Mouse (Mus musculus): ENCODE results near the gene Atg7.
A peak's percentile ranks its signal among the peaks of the same experiment; 100 is the strongest.

Gene Atg7

DNA sequence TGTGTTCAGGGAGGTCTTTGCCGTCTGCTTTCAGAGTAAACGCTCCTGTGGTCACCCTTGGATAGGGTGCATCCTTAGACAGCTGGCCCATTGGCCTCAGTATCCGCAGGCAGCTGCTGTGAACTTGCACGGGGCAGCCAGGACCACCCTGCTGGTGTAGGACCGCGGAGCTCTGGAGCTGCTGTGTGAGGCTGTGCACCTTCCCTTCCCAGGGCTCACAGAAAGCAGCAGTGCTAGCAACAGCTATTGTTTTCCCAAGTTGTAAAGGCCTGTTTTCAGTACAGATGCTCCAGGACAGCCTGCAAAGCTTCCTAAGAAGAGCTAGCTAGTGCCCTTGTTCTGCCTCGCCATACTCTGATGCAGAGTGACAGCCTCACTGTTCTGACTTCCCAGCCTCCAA, 208.8 kb downstream of the Atg7 start:
- DNase-seq (ENCODE audit: extremely low read depth, low read depth), result no peak

DNA sequence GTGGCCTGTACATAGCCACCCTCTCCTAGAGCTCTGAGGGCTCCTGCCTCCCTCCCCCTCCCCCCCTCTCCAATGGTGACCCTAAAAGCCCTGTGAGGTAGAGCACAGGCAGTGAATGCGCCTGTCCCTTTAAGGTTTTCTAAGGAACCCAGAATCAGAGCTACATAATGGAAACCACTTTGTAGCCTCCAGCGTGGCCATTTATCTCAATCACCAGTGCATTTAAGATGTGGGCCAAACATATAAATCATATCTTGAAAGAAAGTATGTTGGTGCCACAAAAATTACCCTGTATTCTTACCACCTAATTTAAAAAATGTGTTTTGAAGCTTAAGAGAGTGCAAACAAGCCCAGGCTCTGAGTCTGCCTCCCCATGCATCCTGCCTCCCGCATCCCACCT, 209.8 kb downstream of the Atg7 start:
- no peak for DNase-seq (ENCODE audit: extremely low read depth, low read depth)

GRCm38 (mm10) chr6:114854368-114854767, 211.5 kb downstream of the Atg7 start:
- DNase-seq (ENCODE audit: extremely low read depth, low read depth), result no peak

DNA sequence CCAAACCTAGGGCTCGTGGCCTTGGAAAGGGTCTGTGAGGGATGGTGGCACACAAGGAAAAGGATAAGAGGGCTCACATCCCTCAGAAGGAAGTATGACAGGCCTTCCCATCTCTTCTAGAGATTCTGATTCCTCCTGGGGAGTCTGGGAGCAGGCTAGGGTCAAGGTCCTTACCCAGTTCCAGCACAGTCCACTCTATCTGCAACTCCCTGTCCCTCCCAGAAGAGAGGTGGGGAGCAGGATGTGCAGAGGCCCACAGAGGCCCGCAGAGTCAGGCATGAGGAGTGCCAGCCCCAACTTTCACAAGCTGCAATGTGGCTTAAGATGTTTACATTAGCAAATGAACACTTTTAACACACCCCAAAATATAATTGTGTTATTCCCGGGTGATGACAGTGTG, 212.7 kb downstream of the Atg7 start:
- no peak for DNase-seq (ENCODE audit: extremely low read depth, low read depth)

DNA sequence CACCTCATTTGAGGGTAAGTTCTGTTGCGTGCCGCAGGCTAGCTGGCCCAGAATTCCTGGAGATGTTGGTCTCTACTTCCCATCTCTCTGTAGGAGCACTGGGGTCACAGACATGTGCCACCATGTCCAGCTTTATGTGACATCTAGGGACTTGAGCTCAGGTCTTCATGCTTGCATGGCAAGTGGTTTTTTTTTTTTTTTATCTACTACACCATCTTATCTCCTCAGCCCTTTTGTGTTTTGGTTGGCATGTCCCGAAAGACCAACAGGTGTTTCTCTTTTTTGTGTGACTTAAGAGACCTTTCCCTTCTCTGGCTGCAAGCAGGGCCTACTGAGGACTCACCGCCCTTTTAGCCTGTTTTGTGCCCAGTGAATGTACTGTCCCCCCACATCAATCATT, 213.6 kb downstream of the Atg7 start:
- DNase-seq (ENCODE audit: extremely low read depth, low read depth), result no peak

DNA sequence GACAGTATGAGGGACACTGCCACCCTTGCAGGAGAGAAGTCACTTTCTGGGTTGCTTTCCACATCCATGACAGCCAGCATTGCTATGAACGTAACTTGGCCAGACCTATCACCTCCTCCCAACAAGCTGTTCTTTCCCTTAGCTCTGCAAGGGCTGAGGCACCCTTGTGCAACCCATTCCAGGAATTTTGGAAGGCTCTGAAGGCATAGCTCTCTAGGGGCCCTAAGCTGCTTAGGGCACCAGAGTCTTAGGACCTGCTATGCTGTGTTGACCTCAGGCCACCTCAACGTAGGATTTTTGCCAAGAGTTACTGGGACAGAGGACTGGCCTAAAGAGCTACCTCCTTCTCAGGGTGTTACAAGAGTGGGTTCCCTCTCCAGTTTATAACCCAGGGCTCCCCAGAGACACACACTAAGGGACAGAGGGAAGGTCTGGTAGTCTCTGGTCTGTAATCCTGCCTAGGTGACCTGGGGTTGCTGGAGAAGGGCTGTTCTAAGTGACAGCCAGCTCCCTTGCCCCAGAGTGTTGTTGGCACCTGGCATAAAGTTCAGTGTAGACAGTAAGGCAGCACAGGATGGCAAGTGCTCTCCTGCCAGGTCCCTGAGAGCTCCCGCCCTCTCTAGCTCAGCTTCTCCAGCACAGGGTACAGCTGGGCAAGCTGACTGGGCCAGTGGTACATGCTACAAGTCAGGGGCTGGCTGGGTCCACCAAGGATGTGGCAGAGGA, 215.3 kb downstream of the Atg7 start:
- DNase-seq (ENCODE audit: extremely low read depth, low read depth), result no peak

DNA sequence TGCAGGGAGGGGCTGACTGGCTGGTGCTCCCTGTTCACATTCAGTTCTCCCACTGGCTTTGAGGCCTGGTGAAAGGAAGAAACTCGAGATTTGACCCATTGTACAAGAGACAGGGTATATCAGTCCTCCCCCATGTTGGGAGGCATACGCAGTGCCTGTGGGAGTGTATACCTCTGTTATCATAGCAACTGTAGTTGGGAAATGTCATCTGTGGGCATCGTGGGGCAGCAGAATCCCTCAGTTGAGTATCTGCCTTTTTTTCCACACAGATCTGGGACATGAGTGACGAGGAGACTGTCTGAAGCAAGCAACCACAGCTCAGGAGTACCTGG, 215.8 kb downstream of the Atg7 start:
- no peak for DNase-seq (ENCODE audit: extremely low read depth, low read depth)

DNA sequence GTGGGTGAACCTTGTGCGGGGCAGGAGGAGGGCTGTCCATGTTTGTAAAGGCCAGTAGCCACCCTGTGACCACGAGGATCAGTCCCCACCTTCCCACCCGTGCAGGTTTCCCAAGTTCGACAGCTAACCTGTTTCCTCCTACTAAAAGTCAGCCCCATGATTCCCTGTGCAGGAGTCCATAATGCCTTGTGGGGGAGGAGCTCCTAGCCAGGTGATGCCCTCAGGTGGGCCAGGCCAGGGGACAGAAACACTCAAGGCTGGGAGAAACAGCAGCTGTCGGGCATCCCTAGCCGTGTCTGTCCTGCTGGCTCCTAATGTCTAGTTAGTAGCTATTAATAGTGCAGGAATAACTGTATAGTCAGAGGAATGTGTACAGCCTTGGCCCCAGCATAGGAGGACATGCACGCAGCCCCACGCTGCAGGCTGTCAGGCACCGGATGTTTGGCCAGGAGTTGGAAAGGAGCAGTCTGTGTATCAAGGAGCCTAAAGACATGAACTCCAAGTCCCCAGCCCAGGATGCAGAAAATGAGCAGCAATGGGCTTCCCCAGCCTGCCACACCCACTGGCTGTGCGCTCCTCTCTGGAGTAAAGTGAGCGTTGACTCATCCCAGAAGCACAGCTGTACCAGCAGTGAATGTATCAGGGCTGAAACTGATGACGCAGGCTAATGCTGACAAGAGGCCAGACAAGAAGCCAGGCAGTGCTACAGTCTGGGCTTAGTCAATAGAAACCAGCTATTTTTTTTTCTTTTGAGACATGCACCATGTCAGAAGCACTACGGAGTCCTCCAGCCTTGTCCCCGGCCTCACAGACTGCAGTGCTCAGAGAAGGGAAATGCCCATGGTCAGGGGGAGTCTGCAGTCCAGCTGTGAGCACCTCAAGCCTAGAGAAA, 218.0 kb downstream of the Atg7 start:
- no peak for DNase-seq (ENCODE audit: extremely low read depth, low read depth)

DNA sequence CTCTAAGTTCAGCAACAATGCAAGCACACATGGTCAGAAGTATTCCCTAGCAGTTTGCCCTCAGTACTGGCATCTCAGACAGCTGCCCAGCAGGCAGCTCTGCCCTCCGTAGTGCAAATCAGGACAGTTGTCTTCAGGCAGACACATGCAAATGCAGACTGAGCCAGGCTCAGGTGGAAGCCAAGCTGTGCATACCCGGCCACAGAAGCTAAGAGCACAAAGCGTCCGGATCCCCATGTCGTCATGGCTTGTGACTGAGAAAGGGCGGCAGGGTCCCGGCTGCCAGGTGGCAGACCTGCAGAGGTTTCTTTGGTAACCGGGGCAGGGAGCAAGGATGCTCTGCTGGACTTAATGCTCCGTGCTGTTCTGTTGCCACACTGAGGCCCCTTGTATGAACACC, 218.7 kb downstream of the Atg7 start:
- DNase-seq (ENCODE audit: extremely low read depth, low read depth), result no peak

- DNase-seq (ENCODE audit: extremely low read depth, low read depth), result no peak
Measured at GRCm38 (mm10) chr6:114862046-114862445, 219.1 kb downstream of the Atg7 start.

DNA sequence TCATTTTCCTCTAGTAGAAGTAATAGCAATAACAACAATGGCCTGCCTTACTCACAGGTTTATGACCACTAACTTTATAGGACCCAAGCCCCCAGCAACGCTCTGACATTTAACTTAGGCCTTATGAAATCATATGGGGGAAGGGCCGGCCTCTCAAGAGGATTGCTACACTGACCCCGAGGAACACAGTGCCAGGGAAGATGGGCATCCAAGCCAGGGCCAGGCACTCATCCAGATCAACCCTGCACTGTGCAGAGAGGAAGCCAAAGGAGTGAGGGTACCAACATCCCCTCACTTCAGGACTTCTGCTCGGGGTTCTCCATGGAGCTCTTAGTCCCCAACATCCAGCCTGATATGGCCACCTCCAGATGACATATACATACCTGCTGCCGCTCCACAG, 220.6 kb downstream of the Atg7 start:
- DNase-seq (ENCODE audit: extremely low read depth, low read depth), result no peak

DNA sequence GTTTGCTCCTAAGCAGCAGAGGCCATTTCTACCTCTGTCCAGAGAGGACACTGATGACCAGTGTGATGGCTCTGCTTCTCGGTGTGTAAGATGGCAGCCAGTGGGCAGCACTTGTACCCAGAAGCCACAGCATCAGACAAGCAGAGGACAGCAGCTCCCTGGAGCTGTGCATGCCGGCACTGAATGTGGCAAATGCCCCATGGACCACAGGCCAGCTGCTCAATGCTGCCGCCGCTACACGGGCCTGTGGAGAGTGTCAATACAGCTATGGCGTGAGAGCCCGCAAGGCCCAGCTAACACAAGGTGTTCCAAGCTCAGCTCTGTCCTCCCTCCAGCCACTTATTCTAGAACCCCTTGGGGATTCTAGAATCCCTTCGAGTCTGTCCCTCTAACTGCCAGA, 221.5 kb downstream of the Atg7 start:
- DNase-seq (ENCODE audit: extremely low read depth, low read depth), result no peak

DNA sequence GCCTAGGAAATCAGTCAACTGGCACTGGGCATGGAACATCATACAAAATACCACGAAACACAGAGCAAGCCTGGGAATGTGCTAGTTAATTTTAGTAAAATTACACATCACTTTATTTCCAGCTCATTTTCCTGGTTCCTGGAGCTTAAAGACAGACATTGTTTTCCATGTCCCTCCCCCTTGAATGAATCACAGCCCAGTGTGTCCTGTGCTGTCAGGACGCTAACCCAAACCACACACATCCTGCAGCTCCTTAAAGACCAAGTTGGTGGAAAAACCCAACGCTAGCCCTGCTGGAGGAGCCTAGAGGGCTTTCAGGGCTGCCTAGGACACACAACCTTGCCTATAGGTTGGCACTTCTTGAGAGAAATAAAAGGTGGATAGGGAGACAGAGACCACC, 223.2 kb downstream of the Atg7 start:
- DNase-seq (ENCODE audit: extremely low read depth, low read depth), result no peak

GRCm38 (mm10) chr6:114866619-114867018, 223.7 kb downstream of the Atg7 start:
- DNase-seq (ENCODE audit: extremely low read depth, low read depth), result no peak

DNA sequence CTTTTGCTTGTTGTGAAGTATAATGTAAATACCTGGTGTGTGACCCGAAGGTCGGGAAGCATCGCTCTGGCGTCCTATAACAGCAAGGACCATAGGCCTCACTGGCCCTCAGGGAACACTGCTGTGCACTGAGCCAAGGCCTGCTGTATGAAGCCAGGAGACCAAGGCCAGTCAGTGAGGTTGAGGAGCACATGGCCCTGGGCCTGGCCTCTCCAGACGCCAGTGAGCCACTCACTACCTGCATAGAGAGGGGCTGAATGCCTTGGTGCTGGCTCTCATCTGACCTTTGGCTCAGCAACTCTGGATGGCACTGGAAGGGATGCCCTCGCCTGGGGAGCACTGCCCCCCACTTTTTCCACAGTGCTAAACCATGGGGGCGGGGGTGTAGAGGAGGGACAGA, 225.8 kb downstream of the Atg7 start:
- DNase-seq (ENCODE audit: extremely low read depth, low read depth), result no peak

DNA sequence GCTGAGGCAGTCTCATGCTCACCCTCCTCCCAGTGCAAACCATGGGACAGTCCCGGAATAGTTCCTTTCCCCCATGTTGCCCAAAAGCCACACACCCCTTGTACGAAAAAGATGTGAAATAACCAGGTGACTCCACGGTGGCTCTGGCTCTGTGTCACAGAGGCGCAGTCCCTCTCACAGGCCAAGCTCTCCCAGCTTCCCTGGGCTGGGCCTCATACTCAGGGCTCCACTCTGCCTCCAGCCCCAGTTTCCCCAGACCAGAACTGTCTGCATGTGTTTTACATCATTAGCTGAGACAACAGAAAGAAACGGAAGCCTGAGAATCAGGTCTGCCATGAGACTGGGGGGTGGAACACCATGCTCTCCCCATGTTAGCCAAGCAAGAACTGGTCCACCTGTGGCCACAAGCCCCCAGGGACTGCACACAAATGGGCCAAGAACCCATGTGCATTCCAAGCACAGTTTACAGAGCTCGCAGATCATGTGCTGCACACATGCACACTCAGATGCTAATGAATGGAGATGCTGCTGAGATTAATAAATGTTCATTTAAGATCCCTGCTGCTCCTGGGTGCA, 226.7 kb downstream of the Atg7 start:
- DNase-seq (ENCODE audit: extremely low read depth, low read depth), result no peak

- DNase-seq (ENCODE audit: extremely low read depth, low read depth), result no peak
Measured at GRCm38 (mm10) chr6:114871010-114871660, 228.2 kb downstream of the Atg7 start.

DNA sequence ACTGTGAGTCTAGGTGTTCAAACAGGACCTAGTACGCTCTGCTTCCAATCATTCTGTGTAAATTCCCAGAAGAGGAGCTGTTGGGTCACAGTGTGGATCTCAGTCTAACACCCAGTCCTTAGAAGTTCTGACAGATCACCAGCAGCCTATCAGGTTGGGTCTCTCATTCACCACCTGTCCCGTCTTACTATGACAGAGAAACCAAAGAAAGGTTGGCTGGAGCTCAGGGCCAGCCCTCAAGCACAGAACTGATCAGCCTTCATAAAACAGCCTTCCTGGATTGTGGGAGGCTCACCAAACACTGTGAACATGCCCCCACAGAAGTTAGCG, 230.9 kb downstream of the Atg7 start:
- DNase-seq (ENCODE audit: extremely low read depth, low read depth), result no peak

- DNase-seq (ENCODE audit: extremely low read depth, low read depth), result peak; percentile 26
Measured at GRCm38 (mm10) chr6:114874138-114874928, 231.4 kb downstream of the Atg7 start.

DNA sequence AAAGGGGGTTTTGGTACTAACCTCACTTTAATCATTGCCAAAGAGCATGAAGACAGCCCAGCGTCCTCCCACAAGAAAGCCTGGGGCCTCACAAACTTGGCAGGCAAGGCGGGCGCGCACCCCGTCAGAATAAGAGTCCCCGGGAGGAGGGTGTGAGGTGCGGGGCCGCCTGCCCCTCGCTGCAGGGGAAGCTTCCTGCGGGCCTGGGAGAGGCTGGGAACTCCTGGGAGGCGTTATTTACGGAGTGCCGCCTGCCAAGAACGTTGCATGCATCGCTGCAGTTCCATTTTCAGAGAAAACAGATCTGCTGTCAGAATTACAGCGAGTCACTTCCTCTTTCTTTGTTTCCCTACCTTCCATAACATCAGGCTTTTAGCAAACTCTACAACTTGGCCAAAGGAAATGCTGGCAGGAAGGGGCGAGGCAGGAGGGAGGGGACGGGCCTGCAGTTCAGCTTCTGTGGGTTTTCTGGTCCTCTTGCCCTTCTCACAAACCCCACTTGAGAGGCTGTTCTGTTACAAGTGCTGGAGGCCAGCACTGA, 232.2 kb downstream of the Atg7 start:
- DNase-seq (ENCODE audit: extremely low read depth, low read depth), result peak; percentile 91

- DNase-seq (ENCODE audit: extremely low read depth, low read depth), result no peak
Measured at GRCm38 (mm10) chr6:114876033-114876432, 233.1 kb downstream of the Atg7 start.

Data from MEL-GATA-1-ER (cell line).